Mouse (Mus musculus) liver, embryonic 14.5 days (tissue): ENCODE data around the gene Piezo1. TPM values are rescaled to one million over a fixed set of nuclear protein-coding genes. Genes with fewer than 3 reads are reported as not detected.

ENCODE experiments used
- ATAC-seq: fragments of 200-750 bp; cut with Nextera tagmentation; 2 replicates; pipeline ENCODE4 v1.8.0; 2017; ENCODE audit warnings: moderate number of reproducible peaks, mild to moderate bottlenecking, moderate library complexity; ENCODE audit not compliant: insufficient read depth
- DNase-seq, 3 experiments: peaks; one replicate each; pipeline ENCODE4 v3.0.0-alpha.2; 2012 to 2013; ENCODE audit warnings: low read depth in 3 of 3, low spot score in 3 of 3
- H3K27ac ChIP-seq: fragments of 300-500 bp; sonication (generic); 2 replicates; pipeline ENCODE4 v1.5.1; 2014; ENCODE audit warnings: moderate library complexity, mild to moderate bottlenecking, control low read depth, inconsistent platforms
- H3K27me3 ChIP-seq: fragments of 300-500 bp; sonication (generic); 2 replicates; pipeline ENCODE4 v1.6.1; 2014; ENCODE audit warnings: mild to moderate bottlenecking, low read length, moderate library complexity; ENCODE audit not compliant: control insufficient read depth, insufficient read depth
- H3K36me3 ChIP-seq: fragments of 300-500 bp; sonication (generic); replicated peaks from 2 replicates; pipeline ENCODE4 v1.6.1; 2014; ENCODE audit warnings: low read depth; ENCODE audit not compliant: control insufficient read depth, insufficient read depth
- H3K4me1 ChIP-seq, 2 experiments: fragments of 200-500 bp in 1 of 2; fragments of 300-500 bp in 1 of 2; sonication (generic) in 1 of 2; replicated peaks; 2 replicates each; pipeline ENCODE4 v1.6.1; 2012 to 2014; ENCODE audit warnings: antibody characterized with exemption in 1 of 2, inconsistent platforms in 1 of 2, low read length in 1 of 2; ENCODE audit not compliant: control insufficient read depth in 2 of 2, insufficient read depth in 2 of 2
- H3K4me2 ChIP-seq: fragments of 300-500 bp; sonication (generic); 2 replicates; pipeline ENCODE4 v1.6.1; 2014; ENCODE audit warnings: low read depth, mild to moderate bottlenecking, control low read depth, moderate library complexity
- H3K4me3 ChIP-seq, 2 experiments: fragments of 200-500 bp in 1 of 2; fragments of 300-500 bp in 1 of 2; sonication (generic) in 1 of 2; 2 replicates each; pipeline ENCODE4 v1.5.1; 2012 to 2014; ENCODE audit warnings: low read depth in 2 of 2, low read length in 2 of 2, mild to moderate bottlenecking in 2 of 2, control low read depth in 1 of 2, inconsistent platforms in 1 of 2, moderate library complexity in 1 of 2; ENCODE audit not compliant: insufficient read depth in 1 of 2
- H3K9ac ChIP-seq: fragments of 300-500 bp; sonication (generic); replicated peaks from 2 replicates; pipeline ENCODE4 v1.6.1; 2014; ENCODE audit warnings: mild to moderate bottlenecking, control low read depth, moderate library complexity
- H3K9me3 ChIP-seq: fragments of 300-500 bp; sonication (generic); 2 replicates; pipeline ENCODE4 v1.6.1; 2016; ENCODE audit warnings: low read length, mixed read lengths; ENCODE audit not compliant: control insufficient read depth
- CTCF ChIP-seq: IDR thresholded peaks from 2 replicates; pipeline ENCODE4 v1.5.1; 2016; ENCODE audit warnings: antibody characterized with exemption, low read depth, control low read depth
- EP300 ChIP-seq: IDR thresholded peaks from 2 replicates; pipeline ENCODE4 v1.6.1; 2016; ENCODE audit warnings: antibody characterized with exemption, low read depth
- WGBS: fragments of 180-500 bp; shearing (Covaris S2); extraction: QIAGEN DNeasy Blood & Tissue Kit; methylation state at CpG from one replicate; pipeline ENCODE4 v1.1.7; 2014; ENCODE audit not compliant: insufficient replicate concordance; 5-methylcytosine and 5-hydroxymethylcytosine counted together
- polyA plus RNA-seq, 2 experiments: library from polyadenylated mRNA; depleted of rRNA in 1 of 2; stranded (reverse) in 1 of 2; unstranded in 1 of 2; fragments of >200 nt; fragmentation: Nextera tagmentation in 1 of 2; extraction: Ambion mirVana in 1 of 2; gene quantifications; 2 replicates each; pipeline versions ENCODE4 v1.2.1 to v1.2.3; 2012 to 2014

Gene Piezo1
- polyA plus RNA-seq, 2 experiments: 12.6 to 60.9 TPM

DNA sequence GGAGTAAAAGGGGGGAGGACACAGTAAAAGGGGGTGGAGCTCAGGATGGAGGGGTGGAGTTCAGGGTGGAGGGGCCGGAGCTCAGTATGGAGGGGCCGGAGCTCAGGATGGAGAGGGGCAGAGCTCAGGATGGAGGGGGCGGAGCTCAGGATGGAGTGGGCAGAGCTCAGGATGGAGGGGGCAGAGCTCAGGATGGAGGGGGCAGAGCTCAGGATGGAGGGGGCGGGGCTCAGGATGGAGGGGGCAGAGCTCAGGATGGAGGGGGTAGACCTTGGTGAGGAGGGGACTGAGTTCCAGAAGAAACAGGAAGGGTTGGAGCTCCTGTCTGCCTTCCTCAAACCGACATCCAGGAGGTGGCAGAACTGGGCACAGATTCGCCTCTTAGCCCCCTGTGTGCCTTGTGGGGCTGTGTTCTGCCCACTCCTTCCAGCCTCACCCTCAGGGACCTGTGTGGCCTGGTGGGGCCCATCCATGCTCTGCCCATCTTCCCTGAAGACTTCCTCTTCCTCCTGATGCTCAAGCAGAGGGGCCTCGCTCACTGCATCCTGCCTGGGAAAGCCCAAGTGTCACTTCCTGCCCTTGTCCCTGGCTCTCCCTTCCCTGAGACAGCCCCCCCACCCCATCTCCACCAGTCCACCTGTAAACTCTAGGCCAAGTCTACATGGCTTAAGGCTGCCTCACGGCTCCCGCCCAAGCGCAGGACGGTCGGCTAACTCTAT lies 54.0 kb downstream of the Piezo1 start:
- 80% methylated on average over 12 of the region's 12 CpGs for WGBS
- DNase-seq (no peak), ATAC-seq (no peak)
- no peak overlapping the region for H3K27ac ChIP-seq
- no peak overlapping the region for H3K9ac ChIP-seq
- H3K4me1 ChIP-seq: no peaks in the 10 kb centered on the region
- H3K27me3 ChIP-seq: no peaks in the 10 kb centered on the region
- no peak for TF ChIP-seq CTCF
- TF ChIP-seq EP300: no peak
- no peaks in the 10 kb centered on the region for H3K9me3 ChIP-seq
- H3K4me2 ChIP-seq: no peak overlapping the region
- H3K4me3 ChIP-seq: no peak overlapping the region
- peaks cover 95% of the 10 kb centered on the region for H3K36me3 ChIP-seq

DNA sequence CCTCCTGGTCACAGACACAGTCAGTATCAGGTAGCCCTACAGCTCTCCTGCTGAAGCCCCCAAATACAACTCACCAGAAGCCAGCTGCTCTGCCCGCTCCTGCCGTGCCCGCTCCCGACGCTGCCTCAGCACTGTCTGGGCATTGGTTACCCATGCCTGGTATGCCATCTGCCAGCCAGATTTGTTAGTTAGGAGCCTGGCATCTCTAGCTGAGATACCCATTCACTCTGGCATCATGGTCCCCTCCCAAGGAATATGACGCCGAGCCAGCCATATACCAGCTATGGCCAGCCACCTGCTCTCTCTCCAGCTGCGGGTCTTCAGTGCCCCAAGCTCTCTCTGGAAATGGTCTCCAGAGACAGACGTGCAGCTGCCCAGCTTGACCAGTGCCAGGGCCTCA lies 62.7 kb downstream of the Piezo1 start:
- no peaks in the 10 kb centered on the region for H3K27me3 ChIP-seq
- no peak overlapping the region for H3K27ac ChIP-seq
- TF ChIP-seq CTCF (no peak), EP300 (no peak)
- peaks cover 97% of the 10 kb centered on the region for H3K36me3 ChIP-seq
- no peak overlapping the region for H3K4me2 ChIP-seq
- no peaks in the 10 kb centered on the region for H3K4me1 ChIP-seq
- no peaks in the 10 kb centered on the region for H3K9me3 ChIP-seq
- 95% methylated on average over 9 of the region's 9 CpGs for WGBS
- ATAC-seq (no peak), DNase-seq (no peak)
- H3K4me3 ChIP-seq: no peak overlapping the region
- no peak overlapping the region for H3K9ac ChIP-seq

DNA sequence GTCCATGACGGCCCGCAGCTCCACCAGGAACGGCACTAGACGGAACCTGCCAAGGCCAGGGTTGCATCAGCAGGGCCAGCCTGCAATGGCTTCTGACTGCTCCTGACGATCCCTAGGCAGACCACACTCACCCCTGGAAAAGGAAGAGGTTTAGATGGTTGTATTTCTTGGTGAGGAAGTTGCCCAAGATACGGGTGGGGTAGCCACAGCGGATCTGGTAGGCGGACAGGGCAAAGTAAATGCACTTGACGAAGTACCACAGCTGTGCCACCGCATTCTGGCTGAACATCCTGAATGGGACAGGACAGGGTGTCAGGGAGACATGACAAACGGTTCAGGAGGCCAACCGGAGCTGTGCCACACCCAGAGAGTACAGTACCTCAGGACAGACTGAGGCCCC lies 66.3 kb downstream of the Piezo1 start:
- no peak for TF ChIP-seq EP300
- TF ChIP-seq CTCF: no peak
- no peak overlapping the region for H3K4me3 ChIP-seq
- DNase-seq (no peak), ATAC-seq (no peak)
- no peaks in the 10 kb centered on the region for H3K9me3 ChIP-seq
- WGBS: 74% methylated on average over 12 of the region's 12 CpGs
- H3K9ac ChIP-seq: no peak overlapping the region
- H3K27ac ChIP-seq: no peak overlapping the region
- H3K4me2 ChIP-seq: no peak overlapping the region
- no peaks in the 10 kb centered on the region for H3K4me1 ChIP-seq
- H3K36me3 ChIP-seq: peaks cover 92% of the 10 kb centered on the region
- no peaks in the 10 kb centered on the region for H3K27me3 ChIP-seq

DNA sequence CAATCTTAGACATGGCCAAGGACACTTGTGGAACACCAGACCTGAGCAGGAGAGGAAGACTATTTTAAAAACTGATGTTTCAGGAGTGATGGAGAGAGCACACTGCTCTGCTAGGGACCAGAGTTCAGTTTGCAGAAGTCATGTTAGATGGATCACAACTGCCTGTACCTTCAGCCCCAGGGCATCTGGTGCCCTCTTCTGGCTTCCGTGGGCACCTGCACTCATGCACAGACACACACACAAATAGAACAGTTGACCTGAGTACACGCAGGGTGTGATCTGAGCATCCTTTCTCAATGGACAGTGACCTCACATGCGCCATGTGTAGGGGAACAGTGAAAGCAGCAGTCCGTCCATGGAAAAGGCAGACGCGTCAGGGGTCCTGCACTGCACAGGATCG lies 67.3 kb downstream of the Piezo1 start:
- H3K9ac ChIP-seq: no peak overlapping the region
- ATAC-seq (no peak), DNase-seq (no peak)
- H3K36me3 ChIP-seq: peaks cover 83% of the 10 kb centered on the region
- no peaks in the 10 kb centered on the region for H3K27me3 ChIP-seq
- no peaks in the 10 kb centered on the region for H3K9me3 ChIP-seq
- H3K27ac ChIP-seq: no peak overlapping the region
- WGBS: 91% methylated on average over 7 of the region's 7 CpGs
- peak; percentile 74 for TF ChIP-seq CTCF
- TF ChIP-seq EP300: no peak
- H3K4me1 ChIP-seq: no peaks in the 10 kb centered on the region
- no peak overlapping the region for H3K4me3 ChIP-seq
- H3K4me2 ChIP-seq: no peak overlapping the region

DNA sequence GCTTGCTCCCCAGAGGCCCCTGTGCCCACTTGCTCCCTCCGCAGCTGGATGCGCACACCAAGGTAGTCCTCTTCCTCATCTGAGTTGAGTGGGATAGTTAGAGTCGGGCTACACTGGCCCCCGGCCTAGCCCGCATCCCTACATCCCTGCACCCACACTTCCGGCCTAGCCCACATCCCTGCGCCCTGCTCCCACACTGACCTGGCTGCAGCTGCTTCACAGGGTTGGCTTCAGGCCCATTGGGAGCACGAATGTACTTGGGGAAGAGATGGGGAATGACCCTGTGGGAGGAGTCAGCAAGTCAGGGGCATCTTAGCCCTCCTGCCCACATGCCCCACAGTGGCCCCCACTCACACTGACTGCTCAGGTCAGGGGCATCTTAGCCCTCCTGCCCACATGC lies 68.7 kb downstream of the Piezo1 start:
- WGBS: 98% methylated on average over 8 of the region's 8 CpGs

More for the DNA sequence above, 68.7 kb downstream of the Piezo1 start:
- no peaks in the 10 kb centered on the region for H3K27me3 ChIP-seq
- H3K4me3 ChIP-seq: no peak overlapping the region
- peaks cover 69% of the 10 kb centered on the region for H3K36me3 ChIP-seq
- H3K4me2 ChIP-seq: no peak overlapping the region
- DNase-seq: no peak
- no peak overlapping the region for H3K9ac ChIP-seq
- H3K9me3 ChIP-seq: no peaks in the 10 kb centered on the region
- TF ChIP-seq EP300 (no peak), CTCF (no peak)
- no peaks in the 10 kb centered on the region for H3K4me1 ChIP-seq
- no peak for ATAC-seq
- no peak overlapping the region for H3K27ac ChIP-seq
